Comparison of ENCODE assay signal across 25 mouse cellular contexts in genomic region chr7:35688276-35688675, GRCm38 (mm10). TPM values are rescaled to one million over a fixed set of nuclear protein-coding genes. Genes with fewer than 3 reads are reported as not detected.
DNase-seq lines count a peak whose midpoint lies in the region; ATAC-seq lines count a peak whose summit lies in the region.
"Had no signal": no experiment of that assay in that cellular context is flagged by ENCODE, and none has a peak within 500 bp of the region (broad histone marks: within the 10 kb centered on the region; RNA-seq: fewer than 3 reads in every experiment).

No protein-coding gene starts in this region.

- H3K36me3 ChIP-seq in heart, embryonic 13.5 days, result peaks cover 20% of the 10 kb centered on the region
- peaks cover 45% of the 10 kb centered on the region for H3K36me3 ChIP-seq in midbrain, embryonic 10.5 days
- peaks cover 6% of the 10 kb centered on the region; the same call in 1 of the 2 replicates for H3K36me3 ChIP-seq in midbrain, embryonic 15.5 days (replicated peaks)
- H3K36me3 ChIP-seq in embryonic facial prominence, embryonic 13.5 days, result peaks cover 32% of the 10 kb centered on the region
- peaks cover 7% of the 10 kb centered on the region; the same call in 1 of the 2 replicates for H3K36me3 ChIP-seq in forebrain, embryonic 15.5 days

- no peak overlapping the region for H3K27ac ChIP-seq in heart, embryonic 13.5 days (replicated peaks)
- 0 out of 2 replicates have a peak overlapping the region, but pooled peaks have one; percentile 20 for H3K27ac ChIP-seq in midbrain, embryonic 10.5 days (replicated peaks)
- H3K27ac ChIP-seq in midbrain, embryonic 15.5 days, result no peak overlapping the region
- peak overlapping the region; percentile 48; the same call in 1 of the 2 replicates for H3K27ac ChIP-seq in embryonic facial prominence, embryonic 13.5 days
- H3K27ac ChIP-seq in forebrain, embryonic 15.5 days (replicated peaks), result peak overlapping the region; percentile 42; the same call in 1 of the 2 replicates
- H3K27ac ChIP-seq: gastrocnemius, adult 2 months; left cerebral cortex, adult 2 months; midbrain, embryonic 12.5 days; neural tube, embryonic 12.5 days had no signal

- H3K27me3 ChIP-seq in heart, embryonic 13.5 days (replicated peaks), result no peaks in the 10 kb centered on the region
- H3K27me3 ChIP-seq in midbrain, embryonic 10.5 days (ENCODE audit: low read depth, poor library complexity, severe bottlenecking), result no peaks in the 10 kb centered on the region
- H3K27me3 ChIP-seq in midbrain, embryonic 15.5 days (replicated peaks), result no peaks in the 10 kb centered on the region
- H3K27me3 ChIP-seq in embryonic facial prominence, embryonic 13.5 days, result no peaks in the 10 kb centered on the region
- no peaks in the 10 kb centered on the region for H3K27me3 ChIP-seq in forebrain, embryonic 15.5 days
- H3K27me3 ChIP-seq: neural tube, embryonic 12.5 days; Patski had no signal

- ATAC-seq in heart, embryonic 13.5 days (ENCODE audit: extremely low read depth, insufficient number of reproducible peaks, low FRiP score, low TSS enrichment), result no peak
- no peak for ATAC-seq in midbrain, embryonic 15.5 days (replicated peaks)
- ATAC-seq in embryonic facial prominence, embryonic 13.5 days (ENCODE audit: insufficient number of reproducible peaks, insufficient read depth, low FRiP score, low TSS enrichment, low read depth), result no peak
- ATAC-seq in forebrain, embryonic 15.5 days (replicated peaks), result no peak; the same call in 1 of the 2 replicates
- ATAC-seq: inflammation-experienced regulatory T-cells, adult 6 months; lung, postnatal 0 days; Patski had no signal

- no peak overlapping the region for H3K4me3 ChIP-seq in heart, embryonic 13.5 days
- no peak overlapping the region for H3K4me3 ChIP-seq in midbrain, embryonic 10.5 days
- no peak overlapping the region for H3K4me3 ChIP-seq in midbrain, embryonic 15.5 days
- H3K4me3 ChIP-seq in embryonic facial prominence, embryonic 13.5 days, result no peak overlapping the region
- H3K4me3 ChIP-seq in forebrain, embryonic 15.5 days, result no peak overlapping the region
- H3K4me3 ChIP-seq: erythroblast, embryonic 14.5 days; gastrocnemius, adult 2 months; hindbrain, embryonic 10.5 days; left cerebral cortex, adult 2 months; midbrain, embryonic 12.5 days; neural tube, embryonic 12.5 days had no signal

- peaks cover 22% of the 10 kb centered on the region for H3K4me1 ChIP-seq in heart, embryonic 13.5 days
- peaks cover 44% of the 10 kb centered on the region for H3K4me1 ChIP-seq in midbrain, embryonic 10.5 days
- peaks cover 13% of the 10 kb centered on the region for H3K4me1 ChIP-seq in midbrain, embryonic 15.5 days
- peaks cover 38% of the 10 kb centered on the region for H3K4me1 ChIP-seq in embryonic facial prominence, embryonic 13.5 days
- H3K4me1 ChIP-seq in forebrain, embryonic 15.5 days, result peaks cover 70% of the 10 kb centered on the region
- H3K4me1 ChIP-seq: neural tube, embryonic 12.5 days had no signal

- H3K9ac ChIP-seq in heart, embryonic 13.5 days, result 0 out of 2 replicates have a peak overlapping the region, but pooled peaks have one; percentile 38
- no peak overlapping the region for H3K9ac ChIP-seq in midbrain, embryonic 15.5 days
- no peak overlapping the region for H3K9ac ChIP-seq in embryonic facial prominence, embryonic 13.5 days
- H3K9ac ChIP-seq in forebrain, embryonic 15.5 days (replicated peaks), result no peak overlapping the region
- H3K9ac ChIP-seq: midbrain, embryonic 12.5 days; neural tube, embryonic 12.5 days had no signal

- WGBS in heart, embryonic 13.5 days, result 76% methylated on average over 9 of the region's 9 CpGs
- 70% methylated on average over 9 of the region's 9 CpGs for WGBS in midbrain, embryonic 10.5 days
- 43% methylated on average over 9 of the region's 9 CpGs for WGBS in midbrain, embryonic 15.5 days
- WGBS in embryonic facial prominence, embryonic 13.5 days, result 42% methylated on average over 9 of the region's 9 CpGs
- WGBS in forebrain, embryonic 15.5 days, result 17% methylated on average over 9 of the region's 9 CpGs

- no peaks in the 10 kb centered on the region for H3K9me3 ChIP-seq in heart, embryonic 13.5 days
- H3K9me3 ChIP-seq in midbrain, embryonic 10.5 days (replicated peaks), result no peaks in the 10 kb centered on the region
- no peaks in the 10 kb centered on the region for H3K9me3 ChIP-seq in midbrain, embryonic 15.5 days
- H3K9me3 ChIP-seq in embryonic facial prominence, embryonic 13.5 days, result no peaks in the 10 kb centered on the region
- no peaks in the 10 kb centered on the region for H3K9me3 ChIP-seq in forebrain, embryonic 15.5 days
- H3K9me3 ChIP-seq: G1E; midbrain, embryonic 12.5 days; neural tube, embryonic 12.5 days had no signal

- no peak for DNase-seq in heart, adult 11 months
- DNase-seq in midbrain, embryonic 10.5 days (ENCODE audit: low spot score), result no peak
- DNase-seq in adrenal gland, postnatal 25 days, result no peak
- DNase-seq in cerebellum, adult 9-10 months, result no peak
- DNase-seq: cerebellum, adult 18-20 months; cerebellum, postnatal 36 days; embryo, embryonic 11 days; gastrocnemius, adult 2 months; heart, postnatal 10 days; kidney, adult 18-20 months; kidney, postnatal 10 days; thymus, adult 2 months had no signal

- no peak overlapping the region for H3K4me2 ChIP-seq in heart, embryonic 13.5 days
- no peak overlapping the region for H3K4me2 ChIP-seq in midbrain, embryonic 15.5 days
- H3K4me2 ChIP-seq in embryonic facial prominence, embryonic 13.5 days, result 0 out of 2 replicates have a peak overlapping the region, but pooled peaks have one; percentile 14
- no peak overlapping the region for H3K4me2 ChIP-seq in forebrain, embryonic 15.5 days (replicated peaks)
- H3K4me2 ChIP-seq: midbrain, embryonic 12.5 days; neural tube, embryonic 12.5 days had no signal

RNA-seq across cellular contexts. Expression of gene Pdcd5, which starts 41.0 kb away (rescaled TPM):
- polyA plus RNA-seq in heart, embryonic 13.5 days (2015; fragmentation: Nextera tagmentation; extraction: Ambion mirVana), result 260 and 285 TPM in 2 replicates
- polyA plus RNA-seq in midbrain, embryonic 10.5 days (2016; fragmentation: Nextera tagmentation; extraction: Ambion mirVana), result 307 and 342 TPM in 2 replicates
- polyA plus RNA-seq in midbrain, embryonic 15.5 days (2015; fragmentation: Nextera tagmentation; extraction: Ambion mirVana), result 235 and 241 TPM in 2 replicates
- 289 and 328 TPM in 2 replicates for polyA plus RNA-seq in embryonic facial prominence, embryonic 13.5 days (2015; fragmentation: Nextera tagmentation; extraction: Ambion mirVana)
- 219 and 234 TPM in 2 replicates for polyA plus RNA-seq in forebrain, embryonic 15.5 days (2015; fragmentation: Nextera tagmentation; extraction: Ambion mirVana)
- 78.6 and 94.0 TPM in 2 replicates for total RNA-seq in adrenal gland, postnatal 25 days (2021)

Comparison
In these comparisons a context has a peak if more than half of its experiments do, and no peak if none do; other contexts are left out.
1. H3K27ac ChIP-seq: peak in midbrain, embryonic 10.5 days (single experiment), embryonic facial prominence, embryonic 13.5 days (single experiment) and forebrain, embryonic 15.5 days (single experiment); none in heart, embryonic 13.5 days (single experiment) and midbrain, embryonic 15.5 days (single experiment).